Mouse (Mus musculus): ENCODE measurements at regions not wholly inside any gene's neighbourhood (a gene's known extent, or its start where the extent isn't known, plus 50 kb on each side); places are given as distances from the start of the nearest gene placed in this dataset.

DNA sequence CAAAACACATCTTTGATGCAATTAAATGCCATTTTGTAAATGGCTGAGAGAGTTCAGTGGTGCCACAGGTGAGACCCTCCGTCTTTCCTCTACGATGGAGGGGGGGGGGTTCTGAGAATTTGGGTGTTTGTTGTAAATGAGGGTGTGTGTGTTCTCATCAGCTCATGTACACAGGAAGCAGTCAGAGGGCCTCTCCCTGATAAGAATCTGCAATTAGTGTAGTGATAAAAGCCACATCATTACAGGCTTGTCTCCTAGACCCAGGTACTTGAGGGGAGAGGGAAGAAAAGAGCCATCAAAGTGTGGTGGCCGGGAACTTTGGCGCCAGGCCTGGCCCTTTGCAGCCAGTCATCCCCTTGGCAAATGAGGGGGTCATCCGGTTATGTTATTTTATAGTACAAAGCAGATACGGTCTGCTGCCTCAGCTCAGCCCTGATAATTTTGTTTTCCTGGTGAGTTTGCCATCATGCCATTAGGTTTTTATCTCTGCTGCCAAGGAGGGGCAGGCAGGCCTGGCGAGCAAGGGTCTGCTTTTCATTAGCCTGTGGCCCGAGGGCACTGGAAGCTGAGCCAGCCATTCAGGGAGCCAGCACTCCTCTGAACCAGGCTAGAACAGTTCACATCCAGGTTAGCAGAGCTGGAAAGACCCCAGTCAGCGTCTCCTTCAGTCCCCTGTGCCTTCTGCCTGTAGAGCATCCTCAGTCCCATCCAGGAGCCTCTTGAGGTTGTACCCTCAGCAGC, 59.7 kb downstream of the H2al1j start:
- Histone ChIP-seq H3K9me3 (ENCODE audit: control insufficient read depth, low read length) (no peaks in the 10 kb centered on the region), H3K4me1 (replicated peaks; ENCODE audit: control insufficient read depth, insufficient read depth, low read length) (no peaks in the 10 kb centered on the region), H3K9ac (ENCODE audit: low read depth, low read length) (no peak overlapping the region), H3K27ac (ENCODE audit: low read depth, low read length) (no peak overlapping the region), H3K4me3 (ENCODE audit: low read depth, low read length) (no peak overlapping the region), H3K27me3 (ENCODE audit: control insufficient read depth, insufficient read depth, low read length) (peaks cover 2% of the 10 kb centered on the region; the same call in 1 of the 2 replicates), H3K36me3 (ENCODE audit: control insufficient read depth, insufficient read depth, low read length) (no peaks in the 10 kb centered on the region), H3K4me2 (replicated peaks; ENCODE audit: low read depth, low read length) (no peak overlapping the region)
- ATAC-seq (ENCODE audit: low FRiP score) (no peak), DNase-seq (ENCODE audit: low spot score) (no peak)
- 61% methylated on average over 9 of the region's 9 CpGs for whole genome bisulfite sequencing

DNA sequence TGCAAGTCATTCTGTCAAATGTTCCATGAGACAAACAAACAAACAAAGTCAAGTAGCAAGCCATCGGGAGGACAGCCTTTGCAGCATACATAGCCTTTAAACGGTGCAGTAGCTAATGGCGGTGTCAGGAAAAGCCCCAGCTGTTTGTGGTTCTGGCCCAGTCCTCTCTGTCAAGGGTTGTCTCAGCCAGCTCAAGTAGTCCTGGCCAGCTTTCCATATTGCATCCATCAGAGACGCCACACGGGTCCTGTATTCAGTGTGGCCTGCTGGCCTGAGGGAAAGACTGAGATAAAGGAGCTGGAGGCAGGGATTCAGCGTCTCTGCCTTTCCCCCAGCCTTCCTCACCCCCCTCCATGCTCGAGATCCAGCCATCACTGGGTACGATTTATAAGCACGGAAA, 61.2 kb downstream of the H2al1j start:
- Histone ChIP-seq H3K4me3 (ENCODE audit: low read depth, low read length) (no peak overlapping the region), H3K9ac (ENCODE audit: low read depth, low read length) (no peak overlapping the region), H3K4me1 (replicated peaks; ENCODE audit: control insufficient read depth, insufficient read depth, low read length) (no peaks in the 10 kb centered on the region), H3K9me3 (ENCODE audit: control insufficient read depth, low read length) (no peaks in the 10 kb centered on the region), H3K36me3 (ENCODE audit: control insufficient read depth, insufficient read depth, low read length) (no peaks in the 10 kb centered on the region), H3K27me3 (ENCODE audit: control insufficient read depth, insufficient read depth, low read length) (peaks cover 2% of the 10 kb centered on the region; the same call in 1 of the 2 replicates), H3K4me2 (replicated peaks; ENCODE audit: low read depth, low read length) (no peak overlapping the region), H3K27ac (ENCODE audit: low read depth, low read length) (no peak overlapping the region)
- ATAC-seq (ENCODE audit: low FRiP score) = no peak
- no peak for DNase-seq (ENCODE audit: low spot score)
- WGBS = 79% methylated on average over 8 of the region's 9 CpGs

DNA sequence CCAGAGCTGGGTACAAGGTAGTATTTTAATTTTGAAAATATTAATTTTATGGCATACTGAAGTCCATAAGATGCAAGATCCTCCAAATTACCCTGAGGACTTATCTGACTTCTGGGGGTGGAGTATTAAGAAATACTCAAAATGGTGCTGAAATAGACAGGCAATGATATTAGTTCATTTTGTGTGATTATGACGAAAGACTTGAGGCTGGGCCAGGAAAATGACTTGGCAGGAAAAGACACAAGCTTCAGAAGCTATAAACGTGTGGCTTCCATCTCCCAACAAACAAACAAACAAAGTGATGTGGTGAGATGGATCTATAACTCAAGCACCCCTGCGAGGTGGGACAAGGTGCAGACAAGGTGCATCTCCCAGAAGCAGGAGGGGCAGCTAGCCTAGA, 72.8 kb downstream of the H2al1j start:
- Histone ChIP-seq H3K27ac (ENCODE audit: low read depth, low read length) (no peak overlapping the region), H3K4me3 (ENCODE audit: low read depth, low read length) (no peak overlapping the region), H3K9ac (ENCODE audit: low read depth, low read length) (no peak overlapping the region), H3K4me1 (replicated peaks; ENCODE audit: control insufficient read depth, insufficient read depth, low read length) (no peaks in the 10 kb centered on the region), H3K9me3 (ENCODE audit: control insufficient read depth, low read length) (no peaks in the 10 kb centered on the region), H3K36me3 (ENCODE audit: control insufficient read depth, insufficient read depth, low read length) (no peaks in the 10 kb centered on the region), H3K27me3 (ENCODE audit: control insufficient read depth, insufficient read depth, low read length) (no peaks in the 10 kb centered on the region), H3K4me2 (replicated peaks; ENCODE audit: low read depth, low read length) (no peak overlapping the region)
- ATAC-seq (ENCODE audit: low FRiP score) = no peak
- no peak for DNase-seq (ENCODE audit: low spot score)
- WGBS = 93% methylated on average over 3 of the region's 3 CpGs

DNA sequence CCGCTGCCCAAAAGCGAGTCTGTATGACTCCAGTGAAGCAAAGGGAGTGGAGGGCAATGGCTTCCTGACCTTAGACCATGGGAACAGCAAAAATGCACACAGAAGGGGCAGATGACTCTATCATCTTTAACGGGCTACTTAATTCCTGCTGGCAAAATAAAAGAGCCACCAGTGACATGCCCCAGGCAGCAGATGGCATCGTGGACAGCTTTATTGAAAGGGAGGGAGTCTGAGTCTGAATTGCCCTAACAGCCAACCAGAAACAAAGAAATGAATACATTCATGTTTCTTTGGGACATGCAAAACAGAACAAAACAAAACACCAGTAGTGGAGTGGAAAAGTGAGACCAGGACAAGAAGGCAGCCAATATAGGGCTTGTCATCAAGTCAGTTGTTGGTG, 76.7 kb downstream of the H2al1j start:
- Histone ChIP-seq H3K4me1 (replicated peaks; ENCODE audit: control insufficient read depth, insufficient read depth, low read length) (no peaks in the 10 kb centered on the region), H3K4me2 (replicated peaks; ENCODE audit: low read depth, low read length) (no peak overlapping the region), H3K9me3 (ENCODE audit: control insufficient read depth, low read length) (no peaks in the 10 kb centered on the region), H3K4me3 (ENCODE audit: low read depth, low read length) (no peak overlapping the region), H3K27ac (ENCODE audit: low read depth, low read length) (no peak overlapping the region), H3K36me3 (ENCODE audit: control insufficient read depth, insufficient read depth, low read length) (no peaks in the 10 kb centered on the region), H3K9ac (ENCODE audit: low read depth, low read length) (no peak overlapping the region), H3K27me3 (ENCODE audit: control insufficient read depth, insufficient read depth, low read length) (no peaks in the 10 kb centered on the region)
- 53% methylated on average over 4 of the region's 4 CpGs for WGBS
- ATAC-seq (ENCODE audit: low FRiP score) = no peak
- DNase-seq (ENCODE audit: low spot score) = no peak

DNA sequence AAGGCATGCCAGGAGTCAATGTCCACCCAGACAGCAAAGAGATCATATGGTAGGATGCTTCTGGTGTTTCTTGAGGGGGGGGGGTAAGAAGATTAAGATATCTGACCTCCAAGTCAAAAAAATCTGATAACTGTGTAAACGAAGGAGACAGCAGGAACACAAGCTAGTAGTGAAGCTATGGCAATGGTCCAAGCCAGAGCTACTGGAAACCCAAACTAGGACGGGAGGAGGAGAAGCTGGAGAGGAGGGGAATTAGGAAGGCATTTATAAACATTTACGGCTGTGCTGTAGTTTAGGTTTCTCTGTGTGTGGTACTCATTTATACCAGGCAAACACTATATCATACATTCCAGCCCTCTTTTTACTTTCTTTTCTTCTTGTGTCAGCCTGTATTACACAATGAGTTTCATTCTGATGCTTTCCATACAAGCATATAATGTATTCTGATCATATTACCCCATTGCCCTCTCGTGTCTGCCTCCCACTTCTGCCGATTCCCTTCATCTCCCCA, 84.7 kb downstream of the H2al1j start:
- Histone ChIP-seq H3K4me1 (replicated peaks; ENCODE audit: control insufficient read depth, insufficient read depth, low read length) (no peaks in the 10 kb centered on the region), H3K4me2 (replicated peaks; ENCODE audit: low read depth, low read length) (no peak overlapping the region), H3K36me3 (ENCODE audit: control insufficient read depth, insufficient read depth, low read length) (no peaks in the 10 kb centered on the region), H3K27me3 (ENCODE audit: control insufficient read depth, insufficient read depth, low read length) (no peaks in the 10 kb centered on the region), H3K27ac (ENCODE audit: low read depth, low read length) (no peak overlapping the region), H3K9ac (ENCODE audit: low read depth, low read length) (no peak overlapping the region), H3K4me3 (ENCODE audit: low read depth, low read length) (no peak overlapping the region), H3K9me3 (ENCODE audit: control insufficient read depth, low read length) (no peaks in the 10 kb centered on the region)
- ATAC-seq (ENCODE audit: low FRiP score) (no peak), DNase-seq (ENCODE audit: low spot score) (no peak)
- WGBS = 74% methylated on average over 5 of the region's 5 CpGs

DNA sequence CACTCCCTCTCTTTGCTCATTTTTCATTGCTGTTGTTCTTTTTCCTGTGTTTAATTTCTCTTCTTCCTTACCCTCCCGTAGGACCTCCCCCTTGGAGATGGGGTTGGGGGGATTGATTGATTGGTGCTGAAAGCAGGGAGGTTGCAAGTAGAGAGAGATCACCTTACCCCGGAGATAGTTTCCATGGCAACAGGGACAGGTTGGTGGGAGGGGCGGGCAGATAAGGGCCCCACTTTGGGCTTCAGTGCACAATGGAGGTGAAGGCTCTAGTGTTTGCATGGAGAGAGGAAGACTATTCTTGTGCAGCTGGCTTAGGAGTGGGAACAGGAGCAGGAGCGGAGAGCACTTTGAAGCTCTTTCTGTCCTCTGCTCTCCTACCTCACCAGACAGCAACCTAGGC, 88.0 kb downstream of the H2al1j start:
- H3K27ac ChIP-seq (ENCODE audit: low read depth, low read length) = no peak overlapping the region
- no peak overlapping the region for H3K9ac ChIP-seq (ENCODE audit: low read depth, low read length)
- H3K4me3 ChIP-seq (ENCODE audit: low read depth, low read length) = no peak overlapping the region
- DNase-seq (ENCODE audit: low spot score) (peak; percentile 20), ATAC-seq (ENCODE audit: low FRiP score) (peak; percentile 47; the same call in 1 of the 2 replicates)
- H3K9me3 ChIP-seq (ENCODE audit: control insufficient read depth, low read length) = no peaks in the 10 kb centered on the region
- WGBS = 29% methylated on average over 4 of the region's 4 CpGs
- no peaks in the 10 kb centered on the region for H3K4me1 ChIP-seq (replicated peaks; ENCODE audit: control insufficient read depth, insufficient read depth, low read length)
- no peaks in the 10 kb centered on the region for H3K36me3 ChIP-seq (ENCODE audit: control insufficient read depth, insufficient read depth, low read length)
- H3K27me3 ChIP-seq (ENCODE audit: control insufficient read depth, insufficient read depth, low read length) = no peaks in the 10 kb centered on the region
- no peak overlapping the region for H3K4me2 ChIP-seq (replicated peaks; ENCODE audit: low read depth, low read length)

DNA sequence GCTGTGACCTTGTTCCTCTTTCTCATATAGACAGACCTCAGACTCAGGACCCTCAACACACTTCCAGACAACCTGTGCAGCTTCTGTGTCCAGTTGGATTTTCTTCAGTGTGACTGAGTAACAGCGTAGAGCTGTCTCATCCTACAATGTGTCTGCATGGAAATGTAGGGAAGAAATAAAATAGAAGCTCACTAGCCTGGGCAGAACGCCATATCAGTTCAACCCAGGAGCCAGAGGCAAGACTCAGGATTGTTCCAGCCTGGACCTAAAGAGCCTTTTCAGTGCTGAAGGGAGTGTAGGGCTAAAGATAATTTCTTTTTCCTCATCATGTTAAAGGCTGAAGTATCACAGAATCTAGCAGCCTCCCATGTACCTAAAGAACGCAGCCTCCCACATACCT, 88.9 kb downstream of the H2al1j start:
- DNase-seq (ENCODE audit: low spot score) = no peak
- ATAC-seq (ENCODE audit: low FRiP score) = no peak
- Histone ChIP-seq H3K4me3 (ENCODE audit: low read depth, low read length) (no peak overlapping the region), H3K9ac (ENCODE audit: low read depth, low read length) (no peak overlapping the region), H3K27ac (ENCODE audit: low read depth, low read length) (no peak overlapping the region), H3K36me3 (ENCODE audit: control insufficient read depth, insufficient read depth, low read length) (no peaks in the 10 kb centered on the region), H3K4me1 (replicated peaks; ENCODE audit: control insufficient read depth, insufficient read depth, low read length) (no peaks in the 10 kb centered on the region), H3K27me3 (ENCODE audit: control insufficient read depth, insufficient read depth, low read length) (no peaks in the 10 kb centered on the region), H3K9me3 (ENCODE audit: control insufficient read depth, low read length) (no peaks in the 10 kb centered on the region), H3K4me2 (replicated peaks; ENCODE audit: low read depth, low read length) (no peak overlapping the region)
- 91% methylated on average over 3 of the region's 3 CpGs for WGBS

DNA sequence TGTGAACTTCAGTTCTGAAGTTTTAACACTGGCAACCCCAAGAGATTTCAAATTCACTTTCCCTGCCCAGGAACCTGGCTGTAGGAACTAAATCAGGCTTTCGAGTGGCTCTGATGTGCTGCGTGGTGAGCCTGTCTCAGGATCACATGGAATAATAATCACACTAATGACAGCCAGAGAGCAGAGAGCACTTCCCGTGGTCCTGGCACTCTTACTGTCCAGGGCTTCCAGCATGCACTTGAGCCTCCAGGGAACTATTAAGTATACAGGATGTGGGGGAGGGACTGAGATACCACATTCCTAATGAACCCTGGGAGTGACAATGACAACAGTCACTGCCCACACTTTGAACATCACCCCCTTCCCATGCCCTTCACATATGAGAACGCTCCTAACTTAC, 90.2 kb downstream of the H2al1j start:
- no peak for DNase-seq (ENCODE audit: low spot score)
- ATAC-seq (ENCODE audit: low FRiP score) = no peak
- 65% methylated on average over 4 of the region's 4 CpGs for WGBS

DNA sequence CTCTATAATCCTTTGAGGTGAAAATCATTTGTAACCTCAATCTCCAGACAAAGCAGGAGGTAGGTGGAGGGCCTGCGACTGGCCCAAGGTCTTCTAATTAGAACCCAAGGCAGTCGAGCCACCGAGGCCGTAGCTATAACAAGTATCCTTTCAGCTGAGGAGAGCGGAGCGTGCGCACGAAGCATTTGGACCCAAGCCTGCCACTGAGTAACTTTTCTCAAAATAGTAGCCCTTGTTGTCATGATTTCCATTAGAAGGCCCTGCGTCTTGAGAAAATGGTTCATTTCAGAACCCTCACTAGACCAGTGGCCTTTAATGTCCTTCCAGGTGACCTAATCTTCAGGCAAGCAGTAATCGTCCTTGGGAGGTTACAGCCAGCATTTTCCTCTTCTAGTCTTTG, 90.6 kb downstream of the H2al1j start:
- peaks cover 3% of the 10 kb centered on the region for H3K27me3 ChIP-seq (ENCODE audit: control insufficient read depth, insufficient read depth, low read length)
- H3K9me3 ChIP-seq (ENCODE audit: control insufficient read depth, low read length) = no peaks in the 10 kb centered on the region
- ATAC-seq (ENCODE audit: low FRiP score) (no peak), DNase-seq (ENCODE audit: low spot score) (no peak)
- H3K36me3 ChIP-seq (ENCODE audit: control insufficient read depth, insufficient read depth, low read length) = no peaks in the 10 kb centered on the region
- H3K27ac ChIP-seq (ENCODE audit: low read depth, low read length) = no peak overlapping the region
- no peak overlapping the region for H3K4me2 ChIP-seq (replicated peaks; ENCODE audit: low read depth, low read length)
- H3K4me1 ChIP-seq (replicated peaks; ENCODE audit: control insufficient read depth, insufficient read depth, low read length) = no peaks in the 10 kb centered on the region
- 82% methylated on average over 10 of the region's 10 CpGs for WGBS
- no peak overlapping the region for H3K4me3 ChIP-seq (ENCODE audit: low read depth, low read length)
- no peak overlapping the region for H3K9ac ChIP-seq (ENCODE audit: low read depth, low read length)

More for the DNA sequence above, 90.2 kb downstream of the H2al1j start:
- Histone ChIP-seq H3K9ac (ENCODE audit: low read depth, low read length) (no peak overlapping the region), H3K4me2 (replicated peaks; ENCODE audit: low read depth, low read length) (no peak overlapping the region), H3K36me3 (ENCODE audit: control insufficient read depth, insufficient read depth, low read length) (no peaks in the 10 kb centered on the region), H3K9me3 (ENCODE audit: control insufficient read depth, low read length) (no peaks in the 10 kb centered on the region), H3K27ac (ENCODE audit: low read depth, low read length) (no peak overlapping the region), H3K4me3 (ENCODE audit: low read depth, low read length) (no peak overlapping the region), H3K27me3 (ENCODE audit: control insufficient read depth, insufficient read depth, low read length) (peaks cover 3% of the 10 kb centered on the region; the same call in 1 of the 2 replicates), H3K4me1 (replicated peaks; ENCODE audit: control insufficient read depth, insufficient read depth, low read length) (no peaks in the 10 kb centered on the region)
